Mouse (Mus musculus): ENCODE measurements around the gene Tmem116. TPM values are rescaled to one million over a fixed set of nuclear protein-coding genes. Genes with fewer than 3 reads are reported as not detected.

Tmem116 gene
- 8.0 TPM for polyA plus RNA-seq (2014; fragmentation: Illumina TruSeq; extraction: RNeasy Lipid Tissue Mini Kit (QIAGEN cat#74804); ENCODE audit: low read depth, low replicate concordance)

DNA sequence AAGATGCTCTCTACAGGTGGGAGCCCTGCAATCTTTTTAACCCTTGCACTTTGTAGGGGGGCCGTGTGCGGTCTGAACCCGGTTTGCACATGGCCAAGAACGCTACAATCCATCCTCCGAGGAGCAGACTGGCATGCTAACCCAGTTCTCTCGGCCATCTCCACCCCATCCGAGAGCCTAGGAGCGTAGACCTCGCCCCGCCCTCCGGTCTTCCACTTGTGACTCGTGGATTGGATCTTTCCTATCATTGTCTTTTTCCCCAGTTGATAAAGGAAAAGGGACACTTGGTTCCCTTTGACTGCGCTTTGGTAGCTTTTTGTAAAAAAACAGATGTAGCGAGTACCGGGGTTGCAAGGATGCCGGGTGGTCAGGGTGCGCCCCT lies at the start of gene Tmem116:
Tmem116 (plus strand) TSS at position 250 of the 382 bp plus-strand sequence.

DNA sequence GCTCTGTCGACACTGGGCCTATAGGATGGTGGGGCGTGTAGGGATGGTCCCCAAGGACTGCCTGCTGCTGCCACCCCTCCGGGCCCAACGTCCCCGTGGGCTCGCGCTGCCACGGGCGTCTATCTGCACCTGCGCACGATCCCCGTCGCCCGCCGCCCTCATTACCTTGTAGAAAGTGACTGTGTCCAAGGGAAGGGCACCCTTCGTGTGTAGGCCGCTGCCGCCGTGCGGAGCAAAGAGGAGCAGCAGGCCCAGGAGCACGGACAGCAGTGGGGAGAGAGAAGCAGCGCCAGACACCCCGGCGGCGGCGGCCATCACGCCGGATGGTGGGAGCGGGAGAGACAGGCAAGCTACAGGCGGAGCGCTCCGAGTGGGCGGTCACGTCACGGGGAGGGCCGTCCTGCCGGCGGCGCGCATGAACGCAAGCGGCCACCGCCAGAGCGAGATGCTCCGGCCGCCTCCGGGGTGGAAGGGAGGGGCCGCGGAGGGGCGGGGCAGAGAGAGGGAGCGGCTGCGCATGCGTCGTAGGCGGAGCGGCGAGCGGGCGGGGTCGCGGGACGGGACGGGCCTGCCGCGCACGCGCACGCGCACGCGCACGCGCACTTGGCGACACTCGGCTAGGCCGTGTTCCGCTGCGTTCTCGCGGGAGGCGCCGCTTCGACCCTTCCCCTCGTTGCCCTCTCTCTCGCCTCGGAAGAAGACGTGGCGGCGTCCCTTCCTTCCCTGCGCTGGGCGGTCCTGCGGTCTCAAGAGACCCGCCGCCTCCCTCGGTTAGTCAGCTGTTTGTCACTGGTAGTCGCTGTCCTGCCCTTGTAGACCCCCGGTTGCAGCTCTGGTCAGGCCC lies 555 bp downstream of the Tmem116 start, which contains the start of gene Erp29:
Erp29 (minus strand) TSS at position 481 of the 844 bp plus-strand sequence.

DNA sequence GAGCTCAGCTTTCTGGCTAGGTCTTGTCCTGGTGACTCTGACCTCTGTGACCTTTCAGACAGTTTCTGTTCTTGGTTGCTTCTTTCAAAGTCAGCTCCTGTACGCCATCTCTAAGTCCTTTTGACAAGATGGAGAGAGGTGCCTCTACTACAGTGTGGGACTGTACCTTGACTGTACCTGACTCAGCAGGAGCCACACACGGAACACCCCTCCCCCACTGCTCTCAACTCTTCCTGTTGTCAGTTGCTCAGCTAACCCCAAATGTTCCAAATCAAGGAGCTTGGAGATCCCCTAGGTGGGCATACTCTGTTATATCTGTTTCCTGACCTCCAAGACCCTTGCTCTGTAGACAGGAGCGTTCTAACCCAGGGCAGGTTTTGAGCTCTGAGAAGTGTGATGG lies 51.5 kb downstream of the Tmem116 start, which contains the start of gene Adam1b:
Adam1b (minus strand) TSS at position 205 of the 400 bp plus-strand sequence.

DNA sequence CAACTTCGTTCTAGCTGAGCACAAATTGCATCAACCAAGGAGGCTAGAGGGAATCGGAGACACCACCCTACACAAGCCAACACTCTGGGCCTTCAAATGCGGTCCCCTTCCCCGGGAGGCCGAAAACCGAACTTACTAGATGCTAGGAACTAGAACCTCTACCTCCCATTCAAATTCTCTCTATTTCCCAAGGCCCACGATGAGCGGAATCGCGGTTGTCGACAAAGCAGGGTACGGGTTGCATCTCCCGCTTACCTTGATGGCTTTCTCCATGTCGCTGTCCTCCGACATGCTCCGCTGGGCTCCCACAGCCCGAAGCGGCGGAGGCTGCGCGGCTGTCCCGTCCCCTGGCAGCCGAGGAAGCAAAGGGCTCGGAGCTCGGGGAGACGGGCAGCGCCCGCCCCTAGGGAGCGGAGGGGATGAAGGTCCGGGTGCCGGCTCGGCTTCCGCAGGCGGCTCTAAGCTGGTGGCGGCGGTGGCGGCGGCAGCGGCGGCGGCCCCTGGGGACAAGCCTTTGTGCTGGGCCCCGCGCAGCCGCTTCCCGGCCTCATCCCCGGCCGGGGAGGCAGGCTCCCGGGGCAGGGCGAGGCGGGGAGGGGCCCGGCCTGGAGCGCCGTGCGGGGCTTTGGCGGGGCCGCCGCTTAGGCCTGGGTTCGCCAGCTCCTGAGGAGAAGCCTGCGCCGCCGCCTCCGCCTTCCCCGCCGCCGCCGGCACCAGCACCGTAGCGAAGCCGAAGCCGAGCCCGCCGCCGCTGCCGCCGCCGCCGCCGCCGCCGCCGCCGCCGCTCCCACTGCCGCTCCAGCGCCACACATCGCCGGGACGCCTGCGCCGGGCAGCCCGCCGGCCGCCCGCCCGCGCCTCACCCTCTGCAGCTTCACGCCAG lies 93.5 kb downstream of the Tmem116 start, which contains the start of the genes Adam1a and Gm42878:
Adam1a (minus strand) TSS at position 573 of the 883 bp plus-strand sequence.
Gm42878 (minus strand) TSS at position 573 of the 883 bp plus-strand sequence.

DNA sequence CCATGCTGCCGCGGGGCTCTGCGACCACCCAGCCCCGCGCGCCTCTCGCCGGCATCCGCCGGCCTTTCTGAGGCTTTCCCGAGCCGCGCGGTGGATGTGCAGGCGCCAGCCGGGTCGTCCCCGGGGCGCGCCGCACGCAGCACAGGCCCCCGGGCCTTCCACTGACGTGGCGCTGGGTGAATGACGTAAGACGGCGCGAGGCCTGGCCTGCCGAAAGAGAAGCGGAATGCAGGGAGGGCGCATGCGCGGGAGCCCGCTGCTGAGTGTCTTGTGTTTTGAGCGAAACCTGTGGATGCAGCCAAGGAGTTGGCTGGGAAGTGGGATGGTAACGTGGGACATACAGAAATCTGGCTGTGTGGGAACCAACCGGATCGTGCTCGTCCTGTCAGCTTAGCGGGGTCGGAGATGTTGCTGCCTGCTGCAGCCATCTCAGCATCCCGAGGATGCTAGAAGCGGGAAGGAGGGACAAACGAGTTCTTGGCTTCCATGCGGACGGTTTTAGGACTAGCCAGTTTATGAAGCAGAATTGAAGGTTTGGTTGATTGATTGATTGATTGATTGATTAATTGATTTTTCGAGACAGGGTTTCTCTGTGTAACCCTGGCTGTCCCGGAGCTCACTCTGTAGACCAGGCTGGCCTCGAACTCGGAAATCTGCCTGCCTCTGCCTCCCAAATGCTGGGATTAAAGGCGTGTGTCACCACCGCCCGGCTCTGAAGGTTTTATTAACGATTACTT lies 94.3 kb downstream of the Tmem116 start, which contains the start of gene Mapkapk5:
Mapkapk5 (minus strand) TSS at position 113 of the 737 bp plus-strand sequence.

Other genes starting within 250 kb of the Tmem116 start
- 127 TPM for gene Rpl6, start 247.4 kb upstream of the Tmem116 start, polyA plus RNA-seq (2014; fragmentation: Illumina TruSeq; extraction: RNeasy Lipid Tissue Mini Kit (QIAGEN cat#74804); ENCODE audit: low read depth, low replicate concordance)
- gene Hectd4, start 231.7 kb upstream of the Tmem116 start, polyA plus RNA-seq (2014; fragmentation: Illumina TruSeq; extraction: RNeasy Lipid Tissue Mini Kit (QIAGEN cat#74804); ENCODE audit: low read depth, low replicate concordance) = 9.9 TPM
- 125 TPM for gene Trafd1, start 66.3 kb upstream of the Tmem116 start, polyA plus RNA-seq (2014; fragmentation: Illumina TruSeq; extraction: RNeasy Lipid Tissue Mini Kit (QIAGEN cat#74804); ENCODE audit: low read depth, low replicate concordance)
- gene Naa25, start 54.0 kb upstream of the Tmem116 start, polyA plus RNA-seq (2014; fragmentation: Illumina TruSeq; extraction: RNeasy Lipid Tissue Mini Kit (QIAGEN cat#74804); ENCODE audit: low read depth, low replicate concordance) = 57.2 TPM
- gene Erp29, start 613 bp downstream of the Tmem116 start, polyA plus RNA-seq (2014; fragmentation: Illumina TruSeq; extraction: RNeasy Lipid Tissue Mini Kit (QIAGEN cat#74804); ENCODE audit: low read depth, low replicate concordance) = 28.9 TPM
- 70.9 TPM for gene Adam1b, start 51.5 kb downstream of the Tmem116 start, polyA plus RNA-seq (2014; fragmentation: Illumina TruSeq; extraction: RNeasy Lipid Tissue Mini Kit (QIAGEN cat#74804); ENCODE audit: low read depth, low replicate concordance)
- gene Adam1a, start 93.6 kb downstream of the Tmem116 start, polyA plus RNA-seq (2014; fragmentation: Illumina TruSeq; extraction: RNeasy Lipid Tissue Mini Kit (QIAGEN cat#74804); ENCODE audit: low read depth, low replicate concordance) = 81.2 TPM
- gene Gm42878, start 93.6 kb downstream of the Tmem116 start, polyA plus RNA-seq (2014; fragmentation: Illumina TruSeq; extraction: RNeasy Lipid Tissue Mini Kit (QIAGEN cat#74804); ENCODE audit: low read depth, low replicate concordance) = not detected
- 55.1 TPM for gene Mapkapk5, start 94.0 kb downstream of the Tmem116 start, polyA plus RNA-seq (2014; fragmentation: Illumina TruSeq; extraction: RNeasy Lipid Tissue Mini Kit (QIAGEN cat#74804); ENCODE audit: low read depth, low replicate concordance)
- gene Aldh2, start 141.9 kb downstream of the Tmem116 start, polyA plus RNA-seq (2014; fragmentation: Illumina TruSeq; extraction: RNeasy Lipid Tissue Mini Kit (QIAGEN cat#74804); ENCODE audit: low read depth, low replicate concordance) = 6.5 TPM
- 2.1 TPM for gene Acad12, start 167.0 kb downstream of the Tmem116 start, polyA plus RNA-seq (2014; fragmentation: Illumina TruSeq; extraction: RNeasy Lipid Tissue Mini Kit (QIAGEN cat#74804); ENCODE audit: low read depth, low replicate concordance)
- 0.64 TPM for gene Acad10, start 208.6 kb downstream of the Tmem116 start, polyA plus RNA-seq (2014; fragmentation: Illumina TruSeq; extraction: RNeasy Lipid Tissue Mini Kit (QIAGEN cat#74804); ENCODE audit: low read depth, low replicate concordance)
- gene Brap, start 208.7 kb downstream of the Tmem116 start, polyA plus RNA-seq (2014; fragmentation: Illumina TruSeq; extraction: RNeasy Lipid Tissue Mini Kit (QIAGEN cat#74804); ENCODE audit: low read depth, low replicate concordance) = 109 TPM

Measured in testis, adult 10 weeks (tissue).